Mouse (Mus musculus) midbrain, embryonic 12.5 days (tissue): Measurements from ENCODE around the gene Vwa3a. TPM values are rescaled to one million over a fixed set of nuclear protein-coding genes. Genes with fewer than 3 reads are reported as not detected.

Experiments
- ATAC-seq: fragments of 200-750 bp; cut with Nextera tagmentation; 2 replicates; pipeline ENCODE4 v1.8.0; 2017; ENCODE audit warnings: low read depth, moderate TSS enrichment, moderate library complexity; ENCODE audit not compliant: low FRiP score
- H3K27ac ChIP-seq: fragments of 300-500 bp; sonication (generic); replicated peaks from 2 replicates; pipeline ENCODE4 v1.5.1; 2016; ENCODE audit warnings: mild to moderate bottlenecking
- H3K27me3 ChIP-seq: fragments of 300-500 bp; sonication (generic); 2 replicates; pipeline ENCODE4 v1.6.1; 2016; ENCODE audit warnings: mild to moderate bottlenecking
- H3K36me3 ChIP-seq: fragments of 300-500 bp; sonication (generic); 2 replicates; pipeline ENCODE4 v1.6.1; 2016
- H3K4me1 ChIP-seq: fragments of 300-500 bp; sonication (generic); 2 replicates; pipeline ENCODE4 v1.6.1; 2016
- H3K4me2 ChIP-seq: fragments of 300-500 bp; sonication (generic); replicated peaks from 2 replicates; pipeline ENCODE4 v1.6.1; 2016; ENCODE audit warnings: mild to moderate bottlenecking, moderate library complexity
- H3K4me3 ChIP-seq: fragments of 300-500 bp; sonication (generic); 2 replicates; pipeline ENCODE4 v1.5.1; 2016; ENCODE audit warnings: mild to moderate bottlenecking
- H3K9ac ChIP-seq: fragments of 300-500 bp; sonication (generic); replicated peaks from 2 replicates; pipeline ENCODE4 v1.6.1; 2016; ENCODE audit warnings: mild to moderate bottlenecking, moderate library complexity
- H3K9me3 ChIP-seq: fragments of 300-500 bp; sonication (generic); 2 replicates; pipeline ENCODE4 v1.6.1; 2016; ENCODE audit warnings: mild to moderate bottlenecking
- WGBS: fragments of 180-500 bp; shearing (Covaris S2); methylation state at CpG from one replicate; pipeline ENCODE4 v1.1.7; 2016; 5-methylcytosine and 5-hydroxymethylcytosine counted together
- polyA plus RNA-seq: library from polyadenylated mRNA; unstranded; fragments of >200 nt; fragmentation: Nextera tagmentation; extraction: Ambion mirVana; gene quantifications from 2 replicates; pipeline ENCODE4 v1.2.1, GENCODE M21; 2016

Vwa3a gene
- polyA plus RNA-seq, 1 experiment from 2014 or later, result 0.41 TPM

- peak within 1 kb of the TSS; percentile 64 for H3K4me3 ChIP-seq
- no peaks in the 10 kb centered on the region for H3K9me3 ChIP-seq
- no peaks in the 10 kb centered on the region for H3K36me3 ChIP-seq
- peaks cover 18% of the 10 kb centered on the region for H3K27me3 ChIP-seq
- H3K27ac ChIP-seq, result peak within 1 kb of the TSS; percentile 88
- H3K4me2 ChIP-seq, result peak within 1 kb of the TSS; percentile 66
- 3% methylated on average over 34 of the region's 35 CpGs for WGBS
- H3K9ac ChIP-seq, result peak within 1 kb of the TSS; percentile 64
- peak; percentile 91 for ATAC-seq
- peaks cover 18% of the 10 kb centered on the region for H3K4me1 ChIP-seq
These were observed 103.4 kb downstream of the Vwa3a start, which contains the start of gene Eef2k for GRCm38 (mm10) chr7:120842345-120843036. Gene Eef2k, plus strand, starts transcription at chr7:120842831.

- no peaks in the 10 kb centered on the region for H3K9me3 ChIP-seq
- peak overlapping the region; percentile 88 for H3K27ac ChIP-seq
- peak overlapping the region; percentile 64 for H3K4me3 ChIP-seq
- H3K27me3 ChIP-seq, result peaks cover 18% of the 10 kb centered on the region
- H3K4me2 ChIP-seq, result peak overlapping the region; percentile 66
- H3K4me1 ChIP-seq, result peaks cover 18% of the 10 kb centered on the region
- peak; percentile 73 for ATAC-seq
- H3K9ac ChIP-seq, result peak overlapping the region; percentile 64
- H3K36me3 ChIP-seq, result no peaks in the 10 kb centered on the region
- under 1% methylated on average over 40 of the region's 40 CpGs for WGBS
These were observed 104.0 kb downstream of the Vwa3a start for GRCm38 (mm10) chr7:120843037-120843621.

- H3K4me3 ChIP-seq, result peak overlapping the region; percentile 64
- no peaks in the 10 kb centered on the region for H3K9me3 ChIP-seq
- H3K27ac ChIP-seq, result peak overlapping the region; percentile 88
- H3K4me2 ChIP-seq, result peak overlapping the region; percentile 66
- H3K9ac ChIP-seq, result peak overlapping the region; percentile 64
- ATAC-seq, result peak; percentile 47
- no peaks in the 10 kb centered on the region for H3K36me3 ChIP-seq
- H3K4me1 ChIP-seq, result peaks cover 18% of the 10 kb centered on the region
- under 1% methylated on average over 16 of the region's 16 CpGs for WGBS
- H3K27me3 ChIP-seq, result peaks cover 18% of the 10 kb centered on the region
These were observed 104.8 kb downstream of the Vwa3a start for GRCm38 (mm10) chr7:120843852-120844435.

- peak overlapping the region; percentile 64; the same call in 1 of the 2 replicates for H3K4me3 ChIP-seq
- no peaks in the 10 kb centered on the region for H3K9me3 ChIP-seq
- peaks cover 18% of the 10 kb centered on the region for H3K27me3 ChIP-seq
- peak overlapping the region; percentile 66 for H3K4me2 ChIP-seq
- 4% methylated on average over 9 of the region's 9 CpGs for WGBS
- no peak for ATAC-seq
- H3K4me1 ChIP-seq, result peaks cover 18% of the 10 kb centered on the region
- H3K9ac ChIP-seq, result peak overlapping the region; percentile 64; the same call in 1 of the 2 replicates
- no peak overlapping the region for H3K27ac ChIP-seq
- no peaks in the 10 kb centered on the region for H3K36me3 ChIP-seq
These were observed 105.6 kb downstream of the Vwa3a start for GRCm38 (mm10) chr7:120844689-120845088.

GRCm38 (mm10) chr7:120848831-120849512 is 109.9 kb downstream of the Vwa3a start:
- no peak overlapping the region for H3K27ac ChIP-seq
- H3K4me1 ChIP-seq, result peaks cover 12% of the 10 kb centered on the region
- H3K27me3 ChIP-seq, result peaks cover 18% of the 10 kb centered on the region
- H3K9me3 ChIP-seq, result no peaks in the 10 kb centered on the region
- WGBS, result 88% methylated on average over 3 of the region's 3 CpGs
- no peak overlapping the region for H3K4me3 ChIP-seq
- H3K36me3 ChIP-seq, result no peaks in the 10 kb centered on the region
- no peak overlapping the region for H3K9ac ChIP-seq
- no peak overlapping the region for H3K4me2 ChIP-seq
- no peak for ATAC-seq

- no peaks in the 10 kb centered on the region for H3K36me3 ChIP-seq
- H3K4me3 ChIP-seq, result no peak overlapping the region
- peaks cover 13% of the 10 kb centered on the region for H3K27me3 ChIP-seq
- ATAC-seq, result no peak
- 92% methylated on average over 3 of the region's 3 CpGs for WGBS
- no peak overlapping the region for H3K4me2 ChIP-seq
- peaks cover under 1% of the 10 kb centered on the region; the same call in 1 of the 2 replicates for H3K4me1 ChIP-seq
- H3K27ac ChIP-seq, result no peak overlapping the region
- H3K9me3 ChIP-seq, result no peaks in the 10 kb centered on the region
- no peak overlapping the region for H3K9ac ChIP-seq
These were observed 111.0 kb downstream of the Vwa3a start for GRCm38 (mm10) chr7:120850165-120850564.

Other genes starting within 250 kb of the Vwa3a start
- 169 and 175 TPM in 2 replicates for gene Uqcrc2, start 104.1 kb upstream of the Vwa3a start, polyA plus RNA-seq
- gene Pdzd9, start 69.0 kb upstream of the Vwa3a start, polyA plus RNA-seq, result 0.28 and 0.33 TPM in 2 replicates
- 14.7 and 18.3 TPM in 2 replicates for gene Mosmo, start 61.7 kb upstream of the Vwa3a start, polyA plus RNA-seq
- not detected in 2 replicates for gene Gm5737, start 73.0 kb downstream of the Vwa3a start, polyA plus RNA-seq
- 27.9 and 29.6 TPM in 2 replicates for gene Eef2k, start 103.5 kb downstream of the Vwa3a start, polyA plus RNA-seq
- 31.4 and 33.2 TPM in 2 replicates for gene Polr3e, start 178.4 kb downstream of the Vwa3a start, polyA plus RNA-seq
- gene Cdr2, start 243.0 kb downstream of the Vwa3a start, polyA plus RNA-seq, result 17.2 and 18.9 TPM in 2 replicates
- 0.29 and 0.51 TPM in 2 replicates for gene Mfsd13b, start 243.2 kb downstream of the Vwa3a start, polyA plus RNA-seq